Mouse (Mus musculus) limb, embryonic 10.5 days (tissue): Measurements from ENCODE around the gene Sept5. TPM values are rescaled to one million over a fixed set of nuclear protein-coding genes. Genes with fewer than 3 reads are reported as not detected.

Experiments used
- DNase-seq: peaks from one replicate; pipeline ENCODE4 v3.0.0-alpha.2; 2017; ENCODE audit warnings: low spot score
- H3K27ac ChIP-seq: fragments of 300-500 bp; sonication (generic); 2 replicates; pipeline ENCODE4 v1.5.1; 2016; ENCODE audit warnings: mild to moderate bottlenecking
- H3K27me3 ChIP-seq: fragments of 300-500 bp; sonication (generic); 2 replicates; pipeline ENCODE4 v1.6.1; 2016; ENCODE audit warnings: low read depth, mild to moderate bottlenecking; ENCODE audit not compliant: poor library complexity, severe bottlenecking
- H3K36me3 ChIP-seq: fragments of 300-500 bp; sonication (generic); 2 replicates; pipeline ENCODE4 v1.6.1; 2016; ENCODE audit warnings: mild to moderate bottlenecking, moderate library complexity
- H3K4me1 ChIP-seq: fragments of 300-500 bp; sonication (generic); 2 replicates; pipeline ENCODE4 v1.6.1; 2016
- H3K4me3 ChIP-seq: fragments of 300-500 bp; sonication (generic); 2 replicates; pipeline ENCODE4 v1.5.1; 2016; ENCODE audit warnings: mild to moderate bottlenecking, moderate library complexity
- H3K9me3 ChIP-seq: fragments of 300-500 bp; sonication (generic); replicated peaks from 2 replicates; pipeline ENCODE4 v1.6.1; 2016; ENCODE audit warnings: mild to moderate bottlenecking
- WGBS: fragments of 180-500 bp; shearing (Covaris S2); methylation state at CpG from one replicate; pipeline ENCODE4 v1.1.7; 2016; 5-methylcytosine and 5-hydroxymethylcytosine counted together
- polyA plus RNA-seq: library from polyadenylated mRNA; unstranded; fragments of >200 nt; fragmentation: Nextera tagmentation; extraction: Ambion mirVana; gene quantifications from 2 replicates; pipeline ENCODE4 v1.2.1, GENCODE M21; 2016

Gene Sept5
- polyA plus RNA-seq, 1 experiment from 2014 or later = 29.1 TPM

- 4% methylated on average over 10 of the region's 10 CpGs for WGBS
- Histone ChIP-seq H3K4me1 (peaks cover 55% of the 10 kb centered on the region), H3K27ac (no peak overlapping the region), H3K36me3 (no peaks in the 10 kb centered on the region), H3K9me3 (no peaks in the 10 kb centered on the region), H3K27me3 (peaks cover 98% of the 10 kb centered on the region), H3K4me3 (no peak overlapping the region; the same call in 1 of the 2 replicates)
- no peak for DNase-seq
These were observed 45.9 kb downstream of the Sept5 start for GRCm38 (mm10) chr16:18583673-18584357.

- Histone ChIP-seq H3K27ac (no peak overlapping the region), H3K4me1 (peaks cover 52% of the 10 kb centered on the region), H3K27me3 (peaks cover 97% of the 10 kb centered on the region), H3K36me3 (no peaks in the 10 kb centered on the region), H3K9me3 (no peaks in the 10 kb centered on the region), H3K4me3 (0 out of 2 replicates have a peak overlapping the region, but pooled peaks have one; percentile 42)
- DNase-seq = peak; percentile 47
- 8% methylated on average over 10 of the region's 10 CpGs for WGBS
These were observed 46.6 kb downstream of the Sept5 start for GRCm38 (mm10) chr16:18583169-18583568.

GRCm38 (mm10) chr16:18582426-18583148 is 47.2 kb downstream of the Sept5 start:
- 1% methylated on average over 67 of the region's 67 CpGs for WGBS
- no peaks in the 10 kb centered on the region for H3K36me3 ChIP-seq
- peak overlapping the region; percentile 42 for H3K4me3 ChIP-seq
- peak; percentile 65 for DNase-seq
- no peaks in the 10 kb centered on the region for H3K9me3 ChIP-seq
- peak overlapping the region; percentile 68 for H3K27ac ChIP-seq
- peaks cover 95% of the 10 kb centered on the region for H3K27me3 ChIP-seq
- H3K4me1 ChIP-seq = peaks cover 52% of the 10 kb centered on the region

- WGBS = under 1% methylated on average over 66 of the region's 66 CpGs
- peak; percentile 69 for DNase-seq
- peak overlapping the region; percentile 68 for H3K27ac ChIP-seq
These were observed 48.0 kb downstream of the Sept5 start for GRCm38 (mm10) chr16:18581623-18582205.

GRCm38 (mm10) chr16:18581050-18581622 is 48.6 kb downstream of the Sept5 start:
- 2% methylated on average over 21 of the region's 21 CpGs for WGBS
- no peak overlapping the region for H3K27ac ChIP-seq
- H3K4me1 ChIP-seq = peaks cover 51% of the 10 kb centered on the region
- H3K4me3 ChIP-seq = peak overlapping the region; percentile 42
- no peaks in the 10 kb centered on the region for H3K9me3 ChIP-seq
- peak; percentile 60 for DNase-seq
- no peaks in the 10 kb centered on the region for H3K36me3 ChIP-seq
- peaks cover 89% of the 10 kb centered on the region for H3K27me3 ChIP-seq

More at GRCm38 (mm10) chr16:18581623-18582205, 48.0 kb downstream of the Sept5 start:
- H3K9me3 ChIP-seq = no peaks in the 10 kb centered on the region
- peaks cover 56% of the 10 kb centered on the region for H3K4me1 ChIP-seq
- peaks cover 90% of the 10 kb centered on the region for H3K27me3 ChIP-seq
- H3K36me3 ChIP-seq = no peaks in the 10 kb centered on the region
- peak overlapping the region; percentile 42 for H3K4me3 ChIP-seq

GRCm38 (mm10) chr16:18580389-18580788 is 49.4 kb downstream of the Sept5 start:
- Histone ChIP-seq H3K36me3 (no peaks in the 10 kb centered on the region), H3K4me1 (peaks cover 43% of the 10 kb centered on the region), H3K27me3 (peaks cover 89% of the 10 kb centered on the region), H3K4me3 (no peak overlapping the region), H3K9me3 (no peaks in the 10 kb centered on the region), H3K27ac (no peak overlapping the region)
- no peak for DNase-seq
- 12% methylated on average over 2 of the region's 2 CpGs for WGBS

- WGBS = 8% methylated on average over 5 of the region's 5 CpGs
- Histone ChIP-seq H3K9me3 (no peaks in the 10 kb centered on the region), H3K4me1 (peaks cover 36% of the 10 kb centered on the region), H3K27me3 (peaks cover 66% of the 10 kb centered on the region), H3K36me3 (no peaks in the 10 kb centered on the region), H3K4me3 (no peak overlapping the region), H3K27ac (0 out of 2 replicates have a peak overlapping the region, but pooled peaks have one; percentile 20)
- no peak for DNase-seq
These were observed 52.1 kb downstream of the Sept5 start for GRCm38 (mm10) chr16:18577599-18578160.

GRCm38 (mm10) chr16:18577071-18577470 is 52.7 kb downstream of the Sept5 start:
- no peak for DNase-seq
- H3K4me3 ChIP-seq = no peak overlapping the region
- no peaks in the 10 kb centered on the region for H3K36me3 ChIP-seq
- 0 out of 2 replicates have a peak overlapping the region, but pooled peaks have one; percentile 14 for H3K27ac ChIP-seq
- peaks cover 30% of the 10 kb centered on the region for H3K4me1 ChIP-seq
- H3K27me3 ChIP-seq = peaks cover 60% of the 10 kb centered on the region
- H3K9me3 ChIP-seq = no peaks in the 10 kb centered on the region
- WGBS = 57% methylated on average over 3 of the region's 3 CpGs

GRCm38 (mm10) chr16:18574196-18574595 is 55.6 kb downstream of the Sept5 start:
- WGBS = 78% methylated on average over 8 of the region's 8 CpGs

More at GRCm38 (mm10) chr16:18574196-18574595, 55.6 kb downstream of the Sept5 start:
- Histone ChIP-seq H3K4me3 (no peak overlapping the region), H3K36me3 (no peaks in the 10 kb centered on the region), H3K27me3 (peaks cover 31% of the 10 kb centered on the region), H3K27ac (no peak overlapping the region), H3K9me3 (no peaks in the 10 kb centered on the region), H3K4me1 (peaks cover 15% of the 10 kb centered on the region)
- DNase-seq = no peak

Other genes with a start within 250 kb of the Sept5 start
- 29.6 and 32.2 TPM in 2 replicates for gene Txnrd2, start 203.6 kb downstream of the Sept5 start, polyA plus RNA-seq
- 54.7 and 61.1 TPM in 2 replicates for gene Comt, start 203.1 kb downstream of the Sept5 start, polyA plus RNA-seq
- 15.3 and 18.4 TPM in 2 replicates for gene Gnb1l, start 131.2 kb downstream of the Sept5 start, polyA plus RNA-seq
- gene Rtl10, start 131.1 kb downstream of the Sept5 start, polyA plus RNA-seq = 2.5 and 2.8 TPM in 2 replicates
- gene Tbx1, start 39.3 kb downstream of the Sept5 start, polyA plus RNA-seq = 1.1 and 1.7 TPM in 2 replicates
- 1.8 and 2.8 TPM in 2 replicates for gene Gp1bb, start 7.6 kb downstream of the Sept5 start, polyA plus RNA-seq
- gene Gm49601, start 3.5 kb downstream of the Sept5 start, polyA plus RNA-seq = 2.3 and 4.7 TPM in 2 replicates
- 18.7 and 21.4 TPM in 2 replicates for gene Cldn5, start 146.9 kb upstream of the Sept5 start, polyA plus RNA-seq
- 99.3 and 118 TPM in 2 replicates for gene Ufd1, start 181.8 kb upstream of the Sept5 start, polyA plus RNA-seq
- 82.9 and 88.0 TPM in 2 replicates for gene Cdc45, start 182.0 kb upstream of the Sept5 start, polyA plus RNA-seq
- 35.9 and 39.8 TPM in 2 replicates for gene 2510002D24Rik, start 206.6 kb upstream of the Sept5 start, polyA plus RNA-seq
- gene Gm28539, start 206.6 kb upstream of the Sept5 start, polyA plus RNA-seq = not detected in 2 replicates
- 129 and 146 TPM in 2 replicates for gene Mrpl40, start 246.9 kb upstream of the Sept5 start, polyA plus RNA-seq
- 23.3 and 25.6 TPM in 2 replicates for gene Hira, start 247.1 kb upstream of the Sept5 start, polyA plus RNA-seq